Mouse (Mus musculus) gastrocnemius, postnatal 4 days (tissue): Measurements from ENCODE around the gene Ldlrap1. TPM values are rescaled to one million over a fixed set of nuclear protein-coding genes. Genes with fewer than 3 reads are reported as not detected.
A peak's percentile ranks its signal among the peaks of the same experiment; 100 is the strongest.

Experiments
- DNase-seq, 2 experiments: peaks; one replicate each; pipeline ENCODE4 v3.0.0; 2021 to 2022; ENCODE audit warnings: low spot score in 2 of 2, mixed read lengths in 2 of 2
- total RNA-seq, 2 experiments: library from RNA; stranded (reverse); gene quantifications; 2 replicates each; pipeline ENCODE4 v1.2.3; 2021

The Ldlrap1 gene
- total RNA-seq, 2 experiments from 2014 or later, result 18.0 to 20.0 TPM

GRCm38 (mm10) chr4:134776246-134776645 is 8.4 kb upstream of the Ldlrap1 start:
- DNase-seq, result no peak

GRCm38 (mm10) chr4:134775234-134775944 is 7.6 kb upstream of the Ldlrap1 start:
- no peak for DNase-seq

GRCm38 (mm10) chr4:134774126-134774525 is 6.3 kb upstream of the Ldlrap1 start:
- no peak for DNase-seq

GRCm38 (mm10) chr4:134772805-134773674 is 5.2 kb upstream of the Ldlrap1 start:
- no peak for DNase-seq

- DNase-seq, result no peak
Measured at GRCm38 (mm10) chr4:134769891-134770290, 2.1 kb upstream of the Ldlrap1 start.

- no peak for DNase-seq
Measured at GRCm38 (mm10) chr4:134769081-134769811, 1.4 kb upstream of the Ldlrap1 start.

- DNase-seq, result no peak
Measured at GRCm38 (mm10) chr4:134768226-134768888, 533 bp upstream of the Ldlrap1 start.

GRCm38 (mm10) chr4:134766904-134767425 is 859 bp downstream of the Ldlrap1 start:
- DNase-seq, result peak in 1 of 2 experiments; percentile 43

- DNase-seq, result no peak
Measured at GRCm38 (mm10) chr4:134766277-134766676, 1.5 kb downstream of the Ldlrap1 start.

- no peak for DNase-seq
Measured at GRCm38 (mm10) chr4:134764333-134764732, 3.5 kb downstream of the Ldlrap1 start.

GRCm38 (mm10) chr4:134762360-134762759 is 5.5 kb downstream of the Ldlrap1 start:
- no peak for DNase-seq

- DNase-seq, result peak in 1 of 2 experiments; percentile 73
Measured at GRCm38 (mm10) chr4:134760793-134761201, 7.0 kb downstream of the Ldlrap1 start.

GRCm38 (mm10) chr4:134760281-134760680 is 7.5 kb downstream of the Ldlrap1 start:
- DNase-seq, result no peak

GRCm38 (mm10) chr4:134759564-134759963 is 8.3 kb downstream of the Ldlrap1 start:
- DNase-seq, result no peak

GRCm38 (mm10) chr4:134758922-134759321 is 8.9 kb downstream of the Ldlrap1 start:
- DNase-seq, result no peak

- no peak for DNase-seq
Measured at GRCm38 (mm10) chr4:134758367-134758766, 9.5 kb downstream of the Ldlrap1 start.

- DNase-seq, result no peak
Measured at GRCm38 (mm10) chr4:134756953-134757352, 10.9 kb downstream of the Ldlrap1 start.

- no peak for DNase-seq
Measured at GRCm38 (mm10) chr4:134754941-134755340, 12.9 kb downstream of the Ldlrap1 start.

GRCm38 (mm10) chr4:134754371-134754770 is 13.5 kb downstream of the Ldlrap1 start:
- no peak for DNase-seq

GRCm38 (mm10) chr4:134753516-134754261 is 14.1 kb downstream of the Ldlrap1 start:
- DNase-seq, result no peak
